Mouse (Mus musculus): ENCODE results near the gene Ube3b.

Gene Ube3b

GRCm38 (mm10) chr5:114374409-114375213 lies 5.8 kb upstream of the Ube3b start:
- DNase-seq (ENCODE audit: low read depth): peak; percentile 96

- peak; percentile 78 for DNase-seq (ENCODE audit: low read depth)
These were observed 2.1 kb upstream of the Ube3b start for GRCm38 (mm10) chr5:114378177-114378920.

DNA sequence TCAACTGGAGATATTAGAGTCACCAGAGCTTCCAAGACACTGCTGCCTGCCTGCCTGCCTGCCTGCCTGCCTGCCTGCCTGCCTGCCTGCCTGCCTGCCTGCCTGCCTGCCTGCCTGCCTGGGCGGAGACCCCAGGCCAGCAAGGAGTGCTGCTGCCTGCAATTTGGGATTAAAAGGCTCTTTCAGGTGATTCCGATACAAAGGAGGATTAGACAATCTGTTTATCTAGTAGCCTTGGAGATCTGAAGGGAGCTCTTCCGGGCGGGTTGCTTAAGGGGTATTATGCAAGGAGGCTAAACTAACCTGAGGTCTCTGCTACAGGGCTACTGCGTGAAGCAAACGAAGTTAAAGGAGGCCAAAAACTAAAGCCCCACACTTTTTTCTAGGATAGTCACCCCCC lies 1.5 kb upstream of the Ube3b start:
- peak; percentile 76 for DNase-seq (ENCODE audit: low read depth)

DNA sequence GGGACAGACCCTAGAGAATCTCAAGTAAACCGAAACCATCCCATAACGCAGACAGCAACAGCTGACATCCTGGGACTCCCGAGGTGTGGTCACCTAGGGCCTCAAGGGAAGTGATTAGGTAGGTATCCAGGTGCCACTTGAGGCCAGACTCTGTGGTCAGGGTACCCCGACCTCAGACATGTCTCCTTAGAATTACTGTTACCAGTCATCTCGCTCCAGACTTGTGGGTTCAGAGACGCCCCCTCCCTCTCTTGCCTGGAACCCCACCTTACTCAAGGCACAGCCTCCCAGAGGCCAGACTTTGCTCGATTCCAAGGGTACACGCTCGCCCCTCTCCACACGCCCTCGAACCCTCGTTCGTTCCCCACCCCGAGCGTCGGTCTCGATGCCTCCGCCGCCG lies 644 bp upstream of the Ube3b start:
- DNase-seq (ENCODE audit: low read depth): peak; percentile 20

DNA sequence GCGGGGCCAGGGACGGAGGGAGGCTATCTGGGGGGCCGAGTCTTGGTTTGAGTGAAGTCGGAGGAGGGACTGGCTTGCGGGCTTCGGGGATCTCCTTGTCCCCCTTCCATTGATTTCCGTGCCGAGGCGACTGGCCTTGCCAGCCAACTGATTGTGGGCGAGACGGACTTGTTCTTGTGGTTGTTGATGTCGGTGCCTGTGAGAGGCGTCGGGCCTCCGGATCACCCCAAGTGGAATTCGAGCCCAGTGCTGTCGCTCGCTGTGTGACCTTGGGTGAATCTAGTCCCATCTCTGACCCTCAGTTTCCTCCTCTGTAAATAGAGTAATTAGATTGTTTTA lies 575 bp downstream of the Ube3b start:
- DNase-seq (ENCODE audit: low read depth): no peak

- DNase-seq (ENCODE audit: low read depth): peak; percentile 59
These were observed 2.9 kb downstream of the Ube3b start for GRCm38 (mm10) chr5:114383184-114383904.

- no peak for DNase-seq (ENCODE audit: low read depth)
These were observed 4.0 kb downstream of the Ube3b start for GRCm38 (mm10) chr5:114384448-114384847.

DNA sequence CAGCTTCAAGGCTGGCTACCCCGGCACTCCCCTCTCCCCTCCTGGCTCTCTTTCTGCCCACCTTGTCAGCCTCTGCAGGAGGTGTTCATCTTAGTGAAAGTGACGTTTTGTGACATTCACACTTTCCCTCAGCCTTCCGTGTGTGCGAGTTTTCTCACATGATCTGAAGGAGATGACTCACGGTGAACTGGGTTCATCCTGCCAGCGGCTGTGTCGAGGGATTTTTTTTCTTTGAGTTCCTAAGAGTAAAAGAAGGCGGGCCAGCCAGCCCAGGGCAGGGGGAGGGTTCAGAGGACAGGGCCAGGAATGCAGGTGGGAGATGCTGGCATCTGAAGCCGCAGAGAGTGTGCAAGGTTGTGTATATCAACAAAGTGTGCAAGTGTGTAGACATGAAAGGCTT lies 12.8 kb downstream of the Ube3b start:
- no peak for DNase-seq (ENCODE audit: low read depth)

DNA sequence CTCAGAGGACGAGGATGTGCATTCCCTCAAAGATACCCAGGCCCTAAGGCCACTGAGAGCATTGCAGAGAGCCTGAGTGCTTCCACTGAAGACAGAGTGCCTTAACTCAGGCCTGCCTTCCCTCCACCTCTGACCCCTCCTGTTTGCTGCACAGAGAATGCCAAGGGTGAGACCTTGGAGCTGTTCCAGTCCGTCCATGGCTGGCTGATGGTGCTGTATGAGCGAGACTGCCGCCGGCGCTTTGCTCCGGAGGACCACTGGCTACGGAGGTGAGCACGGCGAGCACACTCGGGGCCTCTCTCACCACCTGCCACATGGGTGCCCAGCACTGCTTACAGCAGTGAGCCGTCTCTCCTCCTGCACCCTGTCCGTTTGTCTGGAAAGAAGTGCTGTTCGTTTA lies 26.2 kb downstream of the Ube3b start:
- DNase-seq (ENCODE audit: low read depth): no peak

DNA sequence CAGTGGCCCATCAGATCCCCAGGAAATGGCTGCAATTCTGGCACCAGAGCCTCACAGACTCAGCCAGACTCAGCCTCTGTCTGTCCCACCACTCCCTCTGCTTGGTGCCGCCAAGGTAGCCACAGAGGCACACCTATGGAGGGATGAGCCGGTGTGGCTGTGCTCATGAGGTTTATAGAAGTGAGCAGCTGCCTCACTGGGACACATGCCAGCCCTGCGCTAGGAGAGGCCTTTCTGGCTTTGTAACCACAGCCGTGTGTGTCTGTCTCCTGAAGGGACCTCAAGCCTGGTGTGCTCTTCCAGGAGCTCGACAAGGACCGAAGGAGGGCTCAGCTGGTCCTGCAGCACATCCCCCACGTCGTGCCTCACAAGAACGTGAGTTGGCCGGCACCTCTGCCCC lies 26.9 kb downstream of the Ube3b start:
- DNase-seq (ENCODE audit: low read depth): no peak

- no peak for DNase-seq (ENCODE audit: low read depth)
These were observed 27.4 kb downstream of the Ube3b start for GRCm38 (mm10) chr5:114407810-114408209.

DNA sequence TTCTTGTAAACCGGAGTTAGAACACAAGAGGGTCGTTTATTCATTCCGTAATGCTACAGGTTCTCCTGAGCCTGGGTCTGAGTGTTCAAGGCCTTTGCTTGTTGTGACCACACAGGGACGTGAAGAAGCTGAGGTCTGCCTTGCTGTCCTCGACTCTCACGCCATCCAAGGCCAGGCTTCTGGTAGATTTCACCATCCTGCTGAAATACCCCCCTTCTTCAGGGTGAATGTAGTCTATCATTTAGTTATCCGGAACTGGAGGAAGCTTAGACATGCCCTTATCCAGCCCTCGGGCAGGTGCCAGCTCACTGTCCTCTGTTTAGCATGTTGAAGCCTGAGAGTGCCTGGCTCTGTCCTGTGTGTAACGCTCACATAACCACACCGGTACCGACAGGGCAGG lies 28.4 kb downstream of the Ube3b start:
- DNase-seq (ENCODE audit: low read depth): no peak

DNA sequence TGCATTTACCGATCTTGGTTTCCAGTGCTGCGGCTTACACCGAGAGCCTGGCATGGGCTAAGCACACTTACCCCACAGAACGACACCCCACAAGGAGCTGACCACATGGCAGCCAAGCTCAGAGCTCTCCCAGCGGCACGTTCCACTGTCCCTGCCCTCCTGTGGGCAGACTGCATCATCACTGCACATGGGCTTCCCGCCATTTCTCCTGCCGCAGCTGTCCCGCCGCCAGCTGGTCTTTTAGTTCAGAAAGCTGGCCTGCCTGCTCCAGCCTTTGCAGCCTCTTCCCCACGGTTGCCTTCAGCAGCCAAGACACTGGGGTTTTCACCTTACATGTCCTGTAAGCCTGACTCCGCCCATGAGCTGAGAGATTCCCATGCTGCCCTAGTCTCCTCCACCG lies 30.0 kb downstream of the Ube3b start:
- no peak for DNase-seq (ENCODE audit: low read depth)

DNA sequence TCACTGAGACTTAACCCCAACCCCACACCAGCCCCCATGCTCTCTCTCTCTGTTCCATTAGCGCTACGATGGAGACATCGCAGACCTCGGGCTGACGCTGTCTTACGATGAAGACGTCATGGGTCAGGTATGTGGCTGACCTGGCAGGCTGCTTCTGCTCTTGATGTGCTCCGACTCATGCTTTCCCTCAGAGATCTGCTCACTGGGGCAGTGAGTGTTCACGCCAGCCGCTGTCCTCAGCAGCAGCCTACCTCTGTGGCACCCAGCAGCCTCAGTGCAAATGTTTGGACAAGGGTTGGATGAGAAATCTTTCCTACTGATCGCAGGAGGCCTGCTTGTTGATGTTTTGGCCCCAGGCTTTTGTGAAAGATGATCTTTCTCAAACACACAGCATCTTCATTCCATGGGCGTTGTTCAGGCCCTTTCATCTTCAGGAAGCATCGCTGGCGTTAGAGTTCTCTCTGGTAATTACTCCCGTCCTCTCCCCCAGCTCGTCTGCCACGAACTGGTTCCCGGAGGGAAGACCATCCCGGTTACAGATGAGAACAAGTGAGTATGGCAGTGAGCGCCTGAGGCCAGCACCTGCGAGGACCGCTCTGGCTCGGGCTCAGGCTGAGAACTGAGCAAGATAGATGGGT lies 32.1 kb downstream of the Ube3b start:
- peak; percentile 21 for DNase-seq (ENCODE audit: low read depth)

GRCm38 (mm10) chr5:114413067-114413735 lies 32.8 kb downstream of the Ube3b start:
- no peak for DNase-seq (ENCODE audit: low read depth)

DNA sequence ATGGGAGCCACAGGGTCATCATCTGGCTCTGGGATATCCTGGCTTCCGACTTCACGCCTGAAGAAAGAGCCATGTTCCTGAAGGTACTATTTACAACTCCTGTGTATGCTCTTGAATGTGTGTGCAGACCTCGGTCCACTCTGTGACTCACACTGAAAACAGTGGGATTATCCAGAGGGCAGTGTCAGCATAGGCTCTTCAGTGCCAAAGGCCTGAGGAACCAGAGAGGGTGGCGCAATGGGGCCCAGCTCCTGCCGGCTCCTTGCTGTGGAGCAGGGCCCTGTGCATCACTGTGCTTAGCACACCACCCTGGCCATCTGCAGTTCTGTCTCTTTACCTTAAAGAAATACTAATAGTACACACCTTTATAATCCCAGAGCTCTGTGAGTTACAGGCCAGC lies 35.2 kb downstream of the Ube3b start:
- DNase-seq (ENCODE audit: low read depth): no peak

DNA sequence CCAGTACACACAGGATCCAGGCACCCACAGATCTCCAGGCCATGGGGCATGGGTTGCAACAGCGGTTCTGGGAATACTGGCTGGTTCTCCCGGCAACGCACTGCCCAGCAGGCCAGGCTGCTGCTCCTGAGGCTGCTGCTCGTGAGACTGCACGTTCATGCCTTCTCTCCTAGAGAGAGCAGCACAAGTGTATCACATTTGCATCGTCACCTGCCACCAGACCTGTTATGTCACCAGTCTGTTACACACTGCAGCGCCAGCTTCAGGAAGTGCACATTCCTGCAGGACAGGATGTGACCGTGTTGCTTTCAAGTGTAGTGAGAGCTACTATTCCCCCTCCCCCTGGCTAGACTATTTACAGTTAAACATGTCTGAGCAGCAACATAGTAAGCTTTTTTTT lies 36.4 kb downstream of the Ube3b start:
- DNase-seq (ENCODE audit: low read depth): peak; percentile 17

DNA sequence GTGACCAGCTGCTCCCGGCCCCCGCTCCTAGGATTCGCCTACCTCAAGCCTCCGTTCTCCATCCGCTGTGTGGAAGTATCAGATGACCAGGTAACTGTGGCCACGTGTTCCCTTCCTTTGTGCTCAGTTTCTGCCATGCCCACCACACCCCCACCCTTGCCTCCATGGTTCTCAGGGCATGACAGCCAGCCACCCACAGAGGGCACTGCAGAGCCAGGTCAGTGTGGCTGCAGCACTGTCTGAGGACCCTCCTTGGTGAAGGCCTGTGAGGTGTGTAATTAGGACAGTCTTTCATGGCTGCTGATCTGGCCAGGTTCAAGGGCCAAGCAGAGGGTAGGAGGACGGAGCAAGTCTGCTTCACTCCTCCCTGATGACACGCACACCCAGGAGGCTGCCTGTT lies 38.1 kb downstream of the Ube3b start:
- DNase-seq (ENCODE audit: low read depth): no peak

- no peak for DNase-seq (ENCODE audit: low read depth)
These were observed 41.3 kb downstream of the Ube3b start for GRCm38 (mm10) chr5:114421561-114422298.

- DNase-seq (ENCODE audit: low read depth): no peak
These were observed 42.2 kb downstream of the Ube3b start for GRCm38 (mm10) chr5:114422591-114422990.

DNA sequence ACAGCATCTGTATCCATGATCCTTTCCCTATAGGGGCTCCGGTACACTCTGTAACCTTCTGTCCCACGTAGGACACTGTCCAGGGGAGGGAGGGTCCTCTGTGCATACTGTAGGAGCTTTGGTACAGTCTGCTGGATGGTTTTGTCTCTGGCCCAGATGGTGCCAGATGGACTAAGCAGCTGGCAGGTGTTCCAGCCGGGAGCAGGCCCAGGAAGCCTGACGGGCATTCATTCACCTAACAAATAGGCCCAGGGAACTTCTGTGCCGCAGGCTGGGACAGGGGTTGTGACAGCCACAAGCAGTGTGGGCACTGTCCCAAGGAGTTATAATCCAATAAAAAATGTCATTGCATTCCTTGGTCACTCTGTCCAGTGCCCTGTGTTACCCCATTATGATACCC lies 43.6 kb downstream of the Ube3b start:
- no peak for DNase-seq (ENCODE audit: low read depth)

All from 416B (cell line).